Comparison of ENCODE assay signal across 20 mouse cellular contexts in the genomic region with DNA sequence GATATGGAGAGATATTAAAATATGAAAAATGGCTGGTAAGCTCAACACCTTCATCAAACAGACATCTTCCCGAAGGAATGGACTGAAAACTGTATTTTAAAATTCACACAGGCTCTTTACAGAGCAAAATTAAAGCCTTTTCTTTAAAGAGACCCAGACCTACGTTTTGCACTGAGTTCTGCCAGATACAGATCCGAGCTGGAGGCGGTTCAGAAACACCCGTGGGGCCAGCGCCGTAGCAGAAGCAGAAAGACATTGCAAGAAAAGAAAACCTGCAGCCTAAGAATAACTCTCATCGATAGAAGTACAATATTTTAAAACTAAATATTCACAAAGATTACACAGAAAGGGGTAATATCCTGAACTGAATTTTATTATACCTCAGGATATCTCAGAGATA.
A peak's percentile ranks its signal among the peaks of the same experiment; 100 is the strongest.
DNase-seq lines count a peak whose midpoint lies in the region; ATAC-seq and TF ChIP-seq lines count a peak whose summit lies in the region.
"Had no signal": no experiment of that assay in that cellular context is flagged by ENCODE, and none has a peak within 500 bp of the region (broad histone marks: within the 10 kb centered on the region; RNA-seq: fewer than 3 reads in every experiment).

No protein-coding gene starts in this region.

- no peak for TF ChIP-seq CTCF in left cerebral cortex, adult 2 months (IDR thresholded peaks at IDR 0.05)
- no peak for TF ChIP-seq CTCF in stomach, postnatal 0 days (IDR thresholded peaks at IDR 0.05; ENCODE audit: low read depth)

- intact Hi-C loops in left cerebral cortex, adult 2 months (cut with DNase I) = no loop called here

- H3K27me3 ChIP-seq in stomach, postnatal 0 days (ENCODE audit: control insufficient read depth, insufficient read depth, low read length) = no peaks in the 10 kb centered on the region
- H3K27me3 ChIP-seq: forebrain, embryonic 12.5 days had no signal

- no peaks in the 10 kb centered on the region for H3K4me1 ChIP-seq in stomach, postnatal 0 days (replicated peaks; ENCODE audit: control insufficient read depth, insufficient read depth)
- H3K4me1 ChIP-seq: embryonic facial prominence, embryonic 13.5 days; forebrain, embryonic 12.5 days; heart, embryonic 10.5 days; hindbrain, embryonic 12.5 days had no signal

- no peaks in the 10 kb centered on the region for H3K9me3 ChIP-seq in stomach, postnatal 0 days (ENCODE audit: control insufficient read depth, low read length)
- H3K9me3 ChIP-seq: embryonic facial prominence, embryonic 13.5 days; forebrain, embryonic 12.5 days; heart, embryonic 10.5 days; hindbrain, embryonic 12.5 days had no signal

- TF ChIP-seq EP300 in stomach, postnatal 0 days (optimal IDR thresholded peaks at IDR 0.05) = no peak

- ATAC-seq in stomach, postnatal 0 days (ENCODE audit: low FRiP score, low TSS enrichment) = no peak
- ATAC-seq: forebrain, embryonic 16.5 days; hindbrain, embryonic 16.5 days; inflammation-experienced regulatory T-cells, adult 6 months had no signal

- no peak overlapping the region for H3K9ac ChIP-seq in stomach, postnatal 0 days (ENCODE audit: low read length)
- H3K9ac ChIP-seq: embryonic facial prominence, embryonic 13.5 days; forebrain, embryonic 12.5 days; hindbrain, embryonic 12.5 days had no signal

- no peak overlapping the region for H3K4me3 ChIP-seq in left cerebral cortex, adult 2 months
- no peak overlapping the region for H3K4me3 ChIP-seq in stomach, postnatal 0 days (ENCODE audit: low read depth, low read length)
- H3K4me3 ChIP-seq: embryonic facial prominence, embryonic 13.5 days; forebrain, embryonic 12.5 days; heart, embryonic 10.5 days; hindbrain, embryonic 12.5 days had no signal

- 73% methylated on average over 8 of the region's 8 CpGs for WGBS in stomach, postnatal 0 days

- peak; percentile 67 to 69 for DNase-seq in cerebellum, adult 18-20 months
- no peak for DNase-seq in cerebellum, postnatal 4 days (ENCODE audit: low spot score in 2 of 2)
- no peak for DNase-seq in left cerebral cortex, adult 2 months (ENCODE audit: extremely low spot score in 1 of 2, low spot score in 2 of 2)
- no peak for DNase-seq in left cerebral cortex, adult 11 months (ENCODE audit: low spot score)
- DNase-seq in right cerebral cortex, postnatal 14 days = peak; percentile 52
- DNase-seq in right cerebral cortex, postnatal 36 days (ENCODE audit: low spot score in 2 of 2) = no peak
- no peak for DNase-seq in stomach, postnatal 0 days (ENCODE audit: low spot score)
- DNase-seq: adrenal gland, postnatal 14 days; cerebellum, adult 11 months; gastrocnemius, postnatal 10 days; heart, adult 18-20 months; heart, postnatal 10 days; heart, postnatal 4 days had no signal

- no peaks in the 10 kb centered on the region for H3K36me3 ChIP-seq in stomach, postnatal 0 days (ENCODE audit: control insufficient read depth, insufficient read depth, low read length)
- H3K36me3 ChIP-seq: embryonic facial prominence, embryonic 13.5 days; forebrain, embryonic 12.5 days; heart, embryonic 10.5 days; hindbrain, embryonic 12.5 days had no signal

- H3K4me2 ChIP-seq in stomach, postnatal 0 days (replicated peaks; ENCODE audit: low read depth) = no peak overlapping the region
- H3K4me2 ChIP-seq: embryonic facial prominence, embryonic 13.5 days; forebrain, embryonic 12.5 days; hindbrain, embryonic 12.5 days had no signal

- H3K27ac ChIP-seq in left cerebral cortex, adult 2 months = peak overlapping the region; percentile 80
- H3K27ac ChIP-seq in stomach, postnatal 0 days (replicated peaks) = no peak overlapping the region
- H3K27ac ChIP-seq: embryonic facial prominence, embryonic 13.5 days; forebrain, embryonic 12.5 days; heart, embryonic 10.5 days; hindbrain, embryonic 12.5 days had no signal

Comparison
In these comparisons a context has a peak if more than half of its experiments do, and no peak if none do; other contexts are left out.
1. DNase-seq: peak in cerebellum, adult 18-20 months (2 of 2) and right cerebral cortex, postnatal 14 days (single experiment); none in cerebellum, postnatal 4 days (0 of 2), left cerebral cortex, adult 2 months (0 of 2), left cerebral cortex, adult 11 months (single experiment), right cerebral cortex, postnatal 36 days (0 of 2) and stomach, postnatal 0 days (single experiment).